Mouse (Mus musculus): ENCODE results near the gene Lcmt1. TPM values are rescaled to one million over a fixed set of nuclear protein-coding genes. Genes with fewer than 3 reads are reported as not detected.

The Lcmt1 gene
- polyA plus RNA-seq, 1 experiment from 2014 or later, result 61.0 TPM

- Histone ChIP-seq H3K4me3 (no peak overlapping the region), H3K9me3 (replicated peaks) (no peaks in the 10 kb centered on the region), H3K36me3 (no peaks in the 10 kb centered on the region), H3K4me1 (no peaks in the 10 kb centered on the region), H3K27ac (replicated peaks) (no peak overlapping the region), H3K27me3 (ENCODE audit: low read depth, poor library complexity, severe bottlenecking) (no peaks in the 10 kb centered on the region)
- WGBS, result 85% methylated on average over 6 of the region's 6 CpGs
- DNase-seq (ENCODE audit: low spot score), result no peak
Measured at GRCm38 (mm10) chr7:123452551-123452950, 83.0 kb downstream of the Lcmt1 start.

GRCm38 (mm10) chr7:123453066-123453465 lies 83.5 kb downstream of the Lcmt1 start:
- Histone ChIP-seq H3K36me3 (no peaks in the 10 kb centered on the region), H3K27me3 (ENCODE audit: low read depth, poor library complexity, severe bottlenecking) (no peaks in the 10 kb centered on the region), H3K4me3 (no peak overlapping the region), H3K4me1 (no peaks in the 10 kb centered on the region), H3K27ac (replicated peaks) (no peak overlapping the region), H3K9me3 (replicated peaks) (no peaks in the 10 kb centered on the region)
- WGBS, result 93% methylated on average over 8 of the region's 8 CpGs
- DNase-seq (ENCODE audit: low spot score), result no peak

- Histone ChIP-seq H3K4me3 (no peak overlapping the region), H3K9me3 (replicated peaks) (no peaks in the 10 kb centered on the region), H3K4me1 (no peaks in the 10 kb centered on the region), H3K27me3 (ENCODE audit: low read depth, poor library complexity, severe bottlenecking) (no peaks in the 10 kb centered on the region), H3K27ac (replicated peaks) (no peak overlapping the region), H3K36me3 (no peaks in the 10 kb centered on the region)
- 93% methylated on average over 3 of the region's 3 CpGs for WGBS
- no peak for DNase-seq (ENCODE audit: low spot score)
Measured at GRCm38 (mm10) chr7:123455088-123455487, 85.5 kb downstream of the Lcmt1 start.

GRCm38 (mm10) chr7:123458309-123458708 lies 88.7 kb downstream of the Lcmt1 start:
- Histone ChIP-seq H3K4me3 (no peak overlapping the region), H3K9me3 (replicated peaks) (no peaks in the 10 kb centered on the region), H3K27me3 (ENCODE audit: low read depth, poor library complexity, severe bottlenecking) (no peaks in the 10 kb centered on the region), H3K27ac (replicated peaks) (no peak overlapping the region), H3K36me3 (no peaks in the 10 kb centered on the region), H3K4me1 (no peaks in the 10 kb centered on the region)
- 93% methylated on average over 4 of the region's 4 CpGs for WGBS
- no peak for DNase-seq (ENCODE audit: low spot score)

GRCm38 (mm10) chr7:123459247-123459646 lies 89.7 kb downstream of the Lcmt1 start:
- H3K4me3 ChIP-seq, result no peak overlapping the region
- H3K4me1 ChIP-seq, result no peaks in the 10 kb centered on the region
- H3K9me3 ChIP-seq (replicated peaks), result no peaks in the 10 kb centered on the region
- no peak overlapping the region for H3K27ac ChIP-seq (replicated peaks)
- no peaks in the 10 kb centered on the region for H3K36me3 ChIP-seq
- H3K27me3 ChIP-seq (ENCODE audit: low read depth, poor library complexity, severe bottlenecking), result no peaks in the 10 kb centered on the region
- 82% methylated on average over 4 of the region's 4 CpGs for WGBS
- DNase-seq (ENCODE audit: low spot score), result no peak

GRCm38 (mm10) chr7:123461316-123461715 lies 91.7 kb downstream of the Lcmt1 start:
- Histone ChIP-seq H3K27me3 (ENCODE audit: low read depth, poor library complexity, severe bottlenecking) (no peaks in the 10 kb centered on the region), H3K36me3 (no peaks in the 10 kb centered on the region), H3K9me3 (replicated peaks) (no peaks in the 10 kb centered on the region), H3K4me1 (no peaks in the 10 kb centered on the region), H3K27ac (replicated peaks) (no peak overlapping the region), H3K4me3 (no peak overlapping the region)
- no peak for DNase-seq (ENCODE audit: low spot score)
- WGBS, result 83% methylated on average over 4 of the region's 4 CpGs

GRCm38 (mm10) chr7:123462070-123462501 lies 92.5 kb downstream of the Lcmt1 start, which contains the start of gene Aqp8:
Aqp8 (plus strand) TSS chr7:123462291.
- Histone ChIP-seq H3K27ac (replicated peaks) (no peak within 1 kb of the TSS), H3K4me1 (no peaks in the 10 kb centered on the region), H3K4me3 (no peak within 1 kb of the TSS), H3K27me3 (ENCODE audit: low read depth, poor library complexity, severe bottlenecking) (no peaks in the 10 kb centered on the region), H3K36me3 (no peaks in the 10 kb centered on the region), H3K9me3 (replicated peaks) (no peaks in the 10 kb centered on the region)
- DNase-seq (ENCODE audit: low spot score), result no peak
- WGBS, result 85% methylated on average over 9 of the region's 9 CpGs

GRCm38 (mm10) chr7:123463569-123463968 lies 94.0 kb downstream of the Lcmt1 start:
- 89% methylated on average over 4 of the region's 4 CpGs for WGBS
- no peak for DNase-seq (ENCODE audit: low spot score)
- H3K4me3 ChIP-seq, result no peak overlapping the region
- no peaks in the 10 kb centered on the region for H3K36me3 ChIP-seq
- no peaks in the 10 kb centered on the region for H3K9me3 ChIP-seq (replicated peaks)
- no peak overlapping the region for H3K27ac ChIP-seq (replicated peaks)
- H3K4me1 ChIP-seq, result no peaks in the 10 kb centered on the region
- H3K27me3 ChIP-seq (ENCODE audit: low read depth, poor library complexity, severe bottlenecking), result no peaks in the 10 kb centered on the region

- H3K27ac ChIP-seq (replicated peaks), result no peak overlapping the region
- DNase-seq (ENCODE audit: low spot score), result peak; percentile 72
- no peak overlapping the region for H3K4me3 ChIP-seq
- no peaks in the 10 kb centered on the region for H3K4me1 ChIP-seq
- H3K9me3 ChIP-seq (replicated peaks), result no peaks in the 10 kb centered on the region
- H3K27me3 ChIP-seq (ENCODE audit: low read depth, poor library complexity, severe bottlenecking), result no peaks in the 10 kb centered on the region
- no peaks in the 10 kb centered on the region for H3K36me3 ChIP-seq
- 40% methylated on average over 6 of the region's 6 CpGs for WGBS
Measured at GRCm38 (mm10) chr7:123465692-123466387, 96.3 kb downstream of the Lcmt1 start.

- H3K27me3 ChIP-seq (ENCODE audit: low read depth, poor library complexity, severe bottlenecking), result no peaks in the 10 kb centered on the region
- no peaks in the 10 kb centered on the region for H3K4me1 ChIP-seq
- no peaks in the 10 kb centered on the region for H3K36me3 ChIP-seq
- no peaks in the 10 kb centered on the region for H3K9me3 ChIP-seq (replicated peaks)
- DNase-seq (ENCODE audit: low spot score), result no peak
- WGBS, result 88% methylated on average over 1 of the region's 1 CpGs
- H3K4me3 ChIP-seq, result no peak overlapping the region
- H3K27ac ChIP-seq (replicated peaks), result no peak overlapping the region
Measured at GRCm38 (mm10) chr7:123467961-123468360, 98.4 kb downstream of the Lcmt1 start.

Other genes with a start within 250 kb of the Lcmt1 start
- 57.2 and 58.2 TPM in 2 replicates for gene Tnrc6a, start 245.9 kb upstream of the Lcmt1 start, polyA plus RNA-seq (2016; fragmentation: Nextera tagmentation; extraction: Ambion mirVana)
- 0.26 and 0.27 TPM in 2 replicates for gene Slc5a11, start 155.0 kb upstream of the Lcmt1 start, polyA plus RNA-seq (2016; fragmentation: Nextera tagmentation; extraction: Ambion mirVana)
- gene Arhgap17, start 131 bp downstream of the Lcmt1 start, polyA plus RNA-seq (2016; fragmentation: Nextera tagmentation; extraction: Ambion mirVana), result 25.9 and 30.3 TPM in 2 replicates
- 0.41 and 1.1 TPM in 2 replicates for gene Aqp8, start 92.5 kb downstream of the Lcmt1 start, polyA plus RNA-seq (2016; fragmentation: Nextera tagmentation; extraction: Ambion mirVana)
- gene Zkscan2, start 130.7 kb downstream of the Lcmt1 start, polyA plus RNA-seq (2016; fragmentation: Nextera tagmentation; extraction: Ambion mirVana), result 4.6 and 6.5 TPM in 2 replicates

Data from midbrain, embryonic 10.5 days (tissue).